Mouse (Mus musculus): Measurements from ENCODE around the gene Fcrl6. TPM values are rescaled to one million over a fixed set of nuclear protein-coding genes. Genes with fewer than 3 reads are reported as not detected.

The Fcrl6 gene
- total RNA-seq, 1 experiment from 2014 or later, result not detected

DNA sequence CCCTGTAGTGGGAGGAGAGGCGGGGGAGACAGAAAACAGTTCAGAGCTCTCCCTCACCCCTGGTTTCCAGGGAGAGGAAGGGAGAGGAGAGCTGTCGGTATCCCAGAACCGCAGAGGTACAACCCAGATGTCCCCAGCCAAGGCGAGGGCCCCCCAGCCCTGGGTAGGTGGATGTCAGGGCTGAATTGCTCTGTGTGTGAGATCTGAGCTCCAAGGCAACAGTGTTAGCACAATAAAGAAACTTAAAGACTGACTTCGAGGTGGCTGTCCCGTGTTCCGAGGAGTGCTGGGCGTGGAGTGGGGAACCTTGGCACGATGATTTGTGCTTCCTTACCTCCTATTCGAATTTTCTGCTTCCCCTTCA lies 38.9 kb downstream of the Fcrl6 start:
- ATAC-seq (replicated peaks in 1 of 2; ENCODE audit: insufficient read depth in 1 of 2, low FRiP score in 2 of 2, low TSS enrichment in 1 of 2, low read depth in 1 of 2, poor library complexity in 2 of 2, severe bottlenecking in 2 of 2), result 0 out of 4 replicates have a peak, but pooled peaks have one; percentile 12 to 21

DNA sequence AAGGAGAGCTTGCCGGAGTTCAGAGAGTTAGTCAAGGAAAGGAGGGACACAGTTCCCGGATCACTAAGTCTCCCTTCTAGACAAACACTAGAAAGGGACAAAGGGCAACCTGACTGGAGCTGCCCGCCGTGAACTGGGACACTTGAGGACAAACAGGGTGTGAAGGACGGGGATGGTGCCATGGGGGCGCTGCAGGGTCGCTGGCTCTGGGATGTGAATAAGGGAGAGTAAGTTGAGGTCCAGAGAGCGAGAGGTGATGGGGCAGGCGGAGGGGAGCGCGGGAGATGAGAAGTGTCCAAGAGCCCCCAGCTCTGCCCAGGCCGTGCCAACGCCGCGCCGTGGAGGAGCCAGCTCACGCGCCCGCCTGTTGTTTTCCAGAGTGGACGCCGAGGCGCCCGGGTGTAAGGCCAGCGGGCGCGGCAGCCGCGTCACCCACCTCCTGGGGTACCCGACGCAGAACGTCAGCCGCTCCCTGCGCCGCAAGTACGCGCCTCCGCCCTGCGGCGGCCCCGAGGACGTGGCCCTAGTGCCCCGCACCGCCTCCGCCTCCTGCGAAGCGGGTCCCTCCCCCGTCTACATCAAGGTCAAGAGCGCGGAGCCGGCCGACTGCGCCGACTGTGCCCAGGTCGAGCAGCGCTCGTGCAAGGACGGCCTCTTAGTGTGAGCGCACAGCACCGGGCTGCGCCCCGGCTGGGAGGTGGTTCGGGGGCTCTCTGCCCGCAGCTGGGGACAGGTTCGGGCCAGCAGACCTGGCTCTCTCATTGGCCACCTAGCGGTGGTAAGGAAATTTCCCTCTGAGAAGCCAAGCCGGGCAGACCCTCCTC lies 39.5 kb downstream of the Fcrl6 start:
- ATAC-seq (replicated peaks in 1 of 2; ENCODE audit: insufficient read depth in 1 of 2, low FRiP score in 2 of 2, low TSS enrichment in 1 of 2, low read depth in 1 of 2, poor library complexity in 2 of 2, severe bottlenecking in 2 of 2), result peak; percentile 71 to 87

GRCm38 (mm10) chr1:172555638-172556037 lies 46.7 kb downstream of the Fcrl6 start, which contains the start of gene Vsig8:
Gene Vsig8 (plus strand): TSS chr1:172555938.
- ATAC-seq (replicated peaks in 1 of 2; ENCODE audit: insufficient read depth in 1 of 2, low FRiP score in 2 of 2, low TSS enrichment in 1 of 2, low read depth in 1 of 2, poor library complexity in 2 of 2, severe bottlenecking in 2 of 2), result no peak

GRCm38 (mm10) chr1:172552623-172553022 lies 49.7 kb downstream of the Fcrl6 start:
- no peak for ATAC-seq (replicated peaks in 1 of 2; ENCODE audit: insufficient read depth in 1 of 2, low FRiP score in 2 of 2, low TSS enrichment in 1 of 2, low read depth in 1 of 2, poor library complexity in 2 of 2, severe bottlenecking in 2 of 2)

- no peak for ATAC-seq (replicated peaks in 1 of 2; ENCODE audit: insufficient read depth in 1 of 2, low FRiP score in 2 of 2, low TSS enrichment in 1 of 2, low read depth in 1 of 2, poor library complexity in 2 of 2, severe bottlenecking in 2 of 2)
Measured at GRCm38 (mm10) chr1:172551009-172551408, 51.3 kb downstream of the Fcrl6 start.

- peak; percentile 84 to 87 for ATAC-seq (replicated peaks in 1 of 2; ENCODE audit: insufficient read depth in 1 of 2, low FRiP score in 2 of 2, low TSS enrichment in 1 of 2, low read depth in 1 of 2, poor library complexity in 2 of 2, severe bottlenecking in 2 of 2)
Measured at GRCm38 (mm10) chr1:172550551-172550951, 51.8 kb downstream of the Fcrl6 start.

DNA sequence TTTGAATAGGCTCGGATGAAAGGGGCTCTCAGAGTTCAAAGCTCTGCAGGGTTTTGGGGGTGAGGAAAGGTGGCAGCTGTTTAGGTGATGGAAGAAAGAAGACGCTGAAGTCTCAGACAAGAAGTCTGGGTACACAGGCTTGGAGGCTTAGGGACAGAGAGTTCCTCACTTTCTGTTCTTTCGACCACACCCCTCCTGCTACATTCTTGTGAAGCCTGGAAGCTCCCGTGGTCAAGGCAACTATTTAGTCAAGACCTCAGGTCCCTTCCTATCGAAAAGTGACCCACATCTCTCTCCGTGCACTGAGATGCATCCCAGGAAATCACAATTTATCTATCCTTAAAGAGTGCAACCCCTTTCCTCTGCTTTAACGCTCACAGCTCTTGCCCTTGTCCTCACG lies 52.6 kb downstream of the Fcrl6 start:
- no peak for ATAC-seq (replicated peaks in 1 of 2; ENCODE audit: insufficient read depth in 1 of 2, low FRiP score in 2 of 2, low TSS enrichment in 1 of 2, low read depth in 1 of 2, poor library complexity in 2 of 2, severe bottlenecking in 2 of 2)

GRCm38 (mm10) chr1:172549314-172549713 lies 53.0 kb downstream of the Fcrl6 start:
- no peak for ATAC-seq (replicated peaks in 1 of 2; ENCODE audit: insufficient read depth in 1 of 2, low FRiP score in 2 of 2, low TSS enrichment in 1 of 2, low read depth in 1 of 2, poor library complexity in 2 of 2, severe bottlenecking in 2 of 2)

DNA sequence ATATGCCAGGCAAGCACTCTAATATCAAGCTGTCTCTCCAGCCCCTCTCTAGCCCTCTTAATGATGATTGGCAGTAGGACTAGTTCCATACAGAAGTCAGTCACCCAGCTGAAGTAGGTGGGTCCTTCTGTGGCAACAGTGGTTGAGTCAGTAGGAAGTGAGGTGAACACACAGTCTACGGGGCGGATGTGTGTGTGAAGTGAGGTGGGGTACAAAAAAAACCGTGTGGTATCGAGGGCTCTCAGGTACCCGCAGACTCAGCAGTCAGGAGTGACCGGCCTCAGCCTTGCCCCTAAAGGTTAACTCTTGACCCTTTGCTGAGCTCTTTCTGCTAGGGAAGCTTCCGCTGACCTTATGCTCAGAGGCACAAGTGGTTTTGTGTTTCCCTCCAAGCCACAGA lies 53.9 kb downstream of the Fcrl6 start:
- peak; percentile 84 for ATAC-seq (replicated peaks in 1 of 2; ENCODE audit: insufficient read depth in 1 of 2, low FRiP score in 2 of 2, low TSS enrichment in 1 of 2, low read depth in 1 of 2, poor library complexity in 2 of 2, severe bottlenecking in 2 of 2)

Other genes starting within 250 kb of the Fcrl6 start
- gene Pigm, start 226.0 kb downstream of the Fcrl6 start, total RNA-seq (2017), result 17.4 and 19.5 TPM in 2 replicates
- gene Slamf9, start 127.2 kb downstream of the Fcrl6 start, total RNA-seq (2017), result not detected in 2 replicates
- gene Igsf9, start 120.8 kb downstream of the Fcrl6 start, total RNA-seq (2017), result 1.1 and 1.9 TPM in 2 replicates
- 251 and 258 TPM in 2 replicates for gene Tagln2, start 102.5 kb downstream of the Fcrl6 start, total RNA-seq (2017)
- gene Cfap45, start 81.8 kb downstream of the Fcrl6 start, total RNA-seq (2017), result 1.2 and 2.9 TPM in 2 replicates
- not detected in 2 replicates for gene Vsig8, start 46.6 kb downstream of the Fcrl6 start, total RNA-seq (2017)
- gene Slamf8, start 12.0 kb downstream of the Fcrl6 start, total RNA-seq (2017), result 0.50 and 1.3 TPM in 2 replicates
- 0.79 and 2.1 TPM in 2 replicates for gene Dusp23, start 30.4 kb upstream of the Fcrl6 start, total RNA-seq (2017)
- gene Crp, start 95.5 kb upstream of the Fcrl6 start, total RNA-seq (2017), result not detected in 2 replicates